Mouse (Mus musculus) heart, embryonic 10.5 days (tissue): ENCODE measurements at regions not wholly inside any gene's neighbourhood (a gene's known extent, or its start where the extent isn't known, plus 50 kb on each side); places are given as distances from the start of the nearest gene placed in this dataset.

Experiments
- DNase-seq: peaks from one replicate; pipeline ENCODE4 v3.0.0-alpha.2; 2017; ENCODE audit warnings: low spot score
- H3K27ac ChIP-seq: fragments of 300-500 bp; sonication (generic); 2 replicates; pipeline ENCODE4 v1.5.1; 2016; ENCODE audit warnings: mild to moderate bottlenecking
- H3K27me3 ChIP-seq: fragments of 300-500 bp; sonication (generic); 2 replicates; pipeline ENCODE4 v1.6.1; 2016; ENCODE audit warnings: mild to moderate bottlenecking; ENCODE audit not compliant: poor library complexity, insufficient read depth, severe bottlenecking
- H3K36me3 ChIP-seq: fragments of 300-500 bp; sonication (generic); 2 replicates; pipeline ENCODE4 v1.6.1; 2016; ENCODE audit warnings: mild to moderate bottlenecking, moderate library complexity
- H3K4me1 ChIP-seq: fragments of 300-500 bp; sonication (generic); 2 replicates; pipeline ENCODE4 v1.6.1; 2016; ENCODE audit warnings: mild to moderate bottlenecking
- H3K4me3 ChIP-seq: fragments of 300-500 bp; sonication (generic); 2 replicates; pipeline ENCODE4 v1.5.1; 2016; ENCODE audit warnings: mild to moderate bottlenecking, moderate library complexity
- H3K9me3 ChIP-seq: fragments of 300-500 bp; sonication (generic); 2 replicates; pipeline ENCODE4 v1.6.1; 2016; ENCODE audit warnings: mild to moderate bottlenecking, moderate library complexity
- WGBS: fragments of 180-500 bp; shearing (Covaris S2); methylation state at CpG from one replicate; pipeline ENCODE4 v1.1.7; 2016; 5-methylcytosine and 5-hydroxymethylcytosine counted together

DNA sequence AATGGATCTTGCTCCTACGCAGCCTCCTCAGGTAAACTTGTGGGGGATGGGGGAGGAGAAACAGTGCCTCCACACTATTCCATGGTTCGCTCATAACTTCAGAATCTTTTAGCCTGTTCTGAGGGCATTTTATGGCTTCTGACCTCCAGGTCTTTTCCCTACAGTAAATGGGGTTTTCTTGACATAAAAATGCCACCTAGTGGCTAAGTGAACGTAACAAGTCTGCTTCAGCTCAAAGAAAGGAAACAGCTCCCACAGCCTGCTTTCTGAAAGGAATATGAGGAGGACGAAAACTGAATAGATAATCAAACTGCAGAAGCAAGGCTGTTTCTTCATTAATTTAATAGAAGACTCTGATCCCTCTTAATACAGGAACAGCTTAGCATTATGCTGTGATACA, 148.3 kb downstream of the Cd55b start:
- no peak overlapping the region for H3K27ac ChIP-seq

DNA sequence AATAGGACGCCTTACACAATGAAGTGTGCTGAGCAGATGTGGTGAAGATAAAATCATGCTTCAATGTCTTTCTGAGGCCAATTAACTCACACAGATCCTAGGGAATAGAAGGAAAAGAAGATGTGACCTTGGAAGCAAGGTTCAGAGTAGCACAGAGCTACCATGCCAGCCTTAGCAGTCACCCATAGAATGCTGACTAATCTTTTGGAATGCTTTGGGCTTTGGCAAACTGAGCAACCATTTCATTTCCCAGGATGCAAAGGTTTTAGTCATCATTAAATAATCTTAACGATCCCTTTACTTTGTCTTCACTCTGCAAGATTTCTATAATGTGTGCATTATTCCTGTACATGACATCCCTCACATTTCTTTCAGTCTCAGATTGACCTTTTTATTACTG, 152.4 kb downstream of the Cd55b start:
- WGBS: 87% methylated on average over 2 of the region's 2 CpGs
- Histone ChIP-seq H3K36me3 (no peaks in the 10 kb centered on the region), H3K4me1 (no peaks in the 10 kb centered on the region), H3K27ac (no peak overlapping the region), H3K27me3 (no peaks in the 10 kb centered on the region), H3K9me3 (no peaks in the 10 kb centered on the region), H3K4me3 (no peak overlapping the region)
- no peak for DNase-seq

More for the DNA sequence above, 148.3 kb downstream of the Cd55b start:
- Histone ChIP-seq H3K36me3 (no peaks in the 10 kb centered on the region), H3K27me3 (no peaks in the 10 kb centered on the region), H3K4me3 (no peak overlapping the region), H3K4me1 (peaks cover 4% of the 10 kb centered on the region; the same call in 1 of the 2 replicates), H3K9me3 (no peaks in the 10 kb centered on the region)
- DNase-seq: no peak
- 52% methylated on average over 4 of the region's 4 CpGs for WGBS
